Comparison of ENCODE assay signal across 8 mouse cellular contexts in the genomic region with DNA sequence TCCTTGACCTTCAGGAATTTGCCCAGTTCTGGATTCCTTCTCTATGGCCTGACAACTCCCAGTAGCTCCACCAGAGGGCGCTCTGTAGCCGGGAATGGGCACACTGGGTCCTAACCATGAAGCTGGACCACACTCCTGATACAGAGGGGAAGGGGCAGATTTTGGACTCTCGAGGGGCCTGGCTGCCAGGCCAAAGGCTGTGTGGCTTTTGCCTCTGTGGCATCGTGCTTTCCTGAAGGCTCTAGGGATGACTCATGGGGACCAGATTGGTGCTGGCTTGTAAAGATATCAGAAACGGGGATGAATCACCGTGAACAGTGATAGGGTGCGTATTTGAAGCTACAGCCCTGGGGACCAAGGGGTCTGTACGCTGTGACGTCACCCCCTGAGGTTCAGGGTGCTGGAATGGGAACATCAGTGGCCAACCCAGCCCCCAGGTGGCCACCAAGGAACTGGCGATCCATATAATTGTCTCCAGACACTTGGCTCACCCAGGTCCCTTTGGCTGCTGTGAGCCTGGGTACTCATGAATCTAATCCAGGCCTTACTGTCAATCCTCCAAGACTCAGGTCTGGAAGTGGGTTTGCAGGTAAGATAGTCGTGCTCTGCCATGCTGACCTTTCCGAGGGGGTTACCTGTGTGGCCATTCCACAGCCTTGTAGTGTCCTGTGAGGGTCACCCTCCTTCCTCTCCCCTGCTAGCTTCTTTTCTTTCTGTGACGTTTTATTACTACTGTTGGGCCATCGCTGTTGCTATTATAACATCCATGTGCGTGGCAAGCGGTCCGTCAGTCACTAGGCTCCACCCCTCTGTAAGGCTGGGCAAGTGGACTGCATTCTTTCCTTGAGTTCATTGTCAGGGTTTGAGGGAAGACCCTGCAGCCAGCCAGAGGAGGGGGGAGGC. TPM values are rescaled to one million over a fixed set of nuclear protein-coding genes. Genes with fewer than 3 reads are reported as not detected.
DNase-seq lines count a peak whose midpoint lies in the region; ATAC-seq and TF ChIP-seq lines count a peak whose summit lies in the region.

No protein-coding gene starts in this region.

- intact Hi-C loops in heart, postnatal 10 days (cut with DNase I) = loop anchor here (1.0 to 5.0 kb wide), 3 partner anchors 11 to 268 kb away; no protein-coding TSS in a partner anchor

- TF ChIP-seq CTCF in G1E (IDR thresholded peaks at IDR 0.05; ENCODE audit: low read depth, low read length) = peak; percentile 84
- TF ChIP-seq CTCF in brain, embryonic 14.5 days (IDR thresholded peaks at IDR 0.05; ENCODE audit: borderline replicate concordance, extremely low read depth, insufficient read depth, insufficient read length) = peak; percentile 94

- H3K36me3 ChIP-seq in G1E (replicated peaks) = no peaks in the 10 kb centered on the region
- H3K36me3 ChIP-seq in forebrain, embryonic 10.5 days (replicated peaks) = no peaks in the 10 kb centered on the region

- peak; percentile 45; the same call in 1 of the 2 replicates for ATAC-seq in G1E (ENCODE audit: extremely low read depth, insufficient number of reproducible peaks, low FRiP score, poor library complexity, severe bottlenecking)
- no peak for ATAC-seq in erythroid progenitor cell, adult 5-6 weeks (replicated peaks; ENCODE audit: low FRiP score, poor library complexity, severe bottlenecking)

- H3K27me3 ChIP-seq in G1E (ENCODE audit: insufficient read depth, low read length) = no peaks in the 10 kb centered on the region; the same call in 1 of the 2 replicates
- H3K27me3 ChIP-seq in forebrain, embryonic 10.5 days (ENCODE audit: poor library complexity, severe bottlenecking) = peaks cover 41% of the 10 kb centered on the region

- WGBS in forebrain, embryonic 10.5 days = 61% methylated on average over 17 of the region's 17 CpGs

- H3K4me3 ChIP-seq in G1E (ENCODE audit: low read depth, low read length) = no peak overlapping the region
- H3K4me3 ChIP-seq in forebrain, embryonic 10.5 days = no peak overlapping the region

- H3K4me1 ChIP-seq in G1E (ENCODE audit: insufficient read depth, low read depth, low read length) = no peaks in the 10 kb centered on the region
- peaks cover 15% of the 10 kb centered on the region for H3K4me1 ChIP-seq in forebrain, embryonic 10.5 days

- no peak for TF ChIP-seq POLR2A in brain, embryonic 14.5 days (IDR thresholded peaks at IDR 0.05; ENCODE audit: borderline replicate concordance, extremely low read depth, insufficient read depth, insufficient read length, poor library complexity, severe bottlenecking)

- no peak overlapping the region for H3K27ac ChIP-seq in forebrain, embryonic 10.5 days

- H3K9me3 ChIP-seq in G1E (replicated peaks) = no peaks in the 10 kb centered on the region
- no peaks in the 10 kb centered on the region for H3K9me3 ChIP-seq in forebrain, embryonic 10.5 days

- peak; percentile 60 for DNase-seq in G1E (ENCODE audit: low spot score)
- DNase-seq in brain, embryonic 14.5 days (ENCODE audit: low read depth) = peak; percentile 56
- DNase-seq in forebrain, embryonic 10.5 days (ENCODE audit: extremely low spot score, low spot score) = peak; percentile 68
- peak; percentile 85 to 89 for DNase-seq in heart, postnatal 10 days
- peak; percentile 84 to 87 for DNase-seq in kidney, postnatal 25 days
- DNase-seq in mesoderm, embryonic 11.5 days (ENCODE audit: low read depth, low spot score) = peak; percentile 75
- peak; percentile 81 for DNase-seq in right cerebral cortex, postnatal 4 days

RNA-seq across cellular contexts. Expression of a gene that starts 17.0 kb away (rescaled TPM):
- total RNA-seq in G1E (2014; fragmentation: Nextera tagmentation) (not detected in 2 replicates), G1E (2017) (0.11 TPM in 1 of 2 replicates, not detected in the other)
- not detected in 2 replicates for polyA plus RNA-seq in G1E (2012)
- 56.4 and 72.5 TPM in 2 replicates for polyA plus RNA-seq in brain, embryonic 14.5 days (2012; rRNA removed)
- 126 and 134 TPM in 2 replicates for polyA plus RNA-seq in forebrain, embryonic 10.5 days (2016; fragmentation: Nextera tagmentation; extraction: Ambion mirVana)
- under 1 TPM; 0.22 to 0.25 TPM for total RNA-seq in heart, postnatal 10 days (2021)
- not detected in 2 replicates for total RNA-seq in erythroid progenitor cell, adult 5-6 weeks (2015; ENCODE audit: low replicate concordance)
- total RNA-seq in erythroid progenitor cell, adult 5-6 weeks (2017; ENCODE audit: low replicate concordance) = not detected in 2 replicates
